Mouse (Mus musculus): Measurements from ENCODE around the gene Gm44596. TPM values are rescaled to one million over a fixed set of nuclear protein-coding genes. Genes with fewer than 3 reads are reported as not detected.

Gm44596 gene
- 1 to 10 TPM in 1 of 2 experiments, not detected in 1; 1.0 TPM for total RNA-seq (2021)

DNA sequence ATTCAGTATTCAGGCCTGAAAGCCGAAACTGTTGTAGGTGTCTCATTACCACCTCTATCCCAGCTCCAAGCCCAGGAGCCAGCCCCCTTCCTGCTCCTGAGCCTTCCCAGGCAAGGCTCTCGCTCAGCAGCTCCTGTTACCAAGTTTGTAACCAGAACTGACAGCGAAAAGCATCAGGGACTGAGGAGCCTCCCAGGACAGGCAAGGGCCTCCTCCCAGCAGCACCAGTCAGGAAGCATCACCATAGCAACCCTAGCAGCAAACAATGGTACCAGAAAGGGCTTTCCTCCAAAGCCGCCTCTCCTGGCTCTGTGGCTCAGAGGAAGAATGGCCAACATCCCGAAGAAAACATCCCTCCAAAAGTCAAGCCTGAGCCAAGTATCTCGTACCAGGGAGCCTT lies at the start of gene Gm44596, which contains the start of gene Tex52:
TSS of gene Gm44596 (plus strand) at position 312 of the 400 bp plus-strand sequence.
TSS of gene Tex52 (plus strand) at position 265 of the 400 bp plus-strand sequence.
- intact Hi-C loops (cut with DNase I) = no loop called here
- peak; percentile 30 to 41 for DNase-seq (ENCODE audit: low spot score in 2 of 2)

- peak; percentile 48 to 59 for DNase-seq (ENCODE audit: low spot score in 2 of 2)
- intact Hi-C loops (cut with DNase I) = no loop called here
These were observed 40.7 kb upstream of the Gm44596 start for GRCm38 (mm10) chr6:128334397-128335124.

GRCm38 (mm10) chr6:128337467-128337866 lies 37.8 kb upstream of the Gm44596 start:
- intact Hi-C loops (cut with DNase I) = no loop called here
- no peak for DNase-seq (ENCODE audit: low spot score in 2 of 2)

DNA sequence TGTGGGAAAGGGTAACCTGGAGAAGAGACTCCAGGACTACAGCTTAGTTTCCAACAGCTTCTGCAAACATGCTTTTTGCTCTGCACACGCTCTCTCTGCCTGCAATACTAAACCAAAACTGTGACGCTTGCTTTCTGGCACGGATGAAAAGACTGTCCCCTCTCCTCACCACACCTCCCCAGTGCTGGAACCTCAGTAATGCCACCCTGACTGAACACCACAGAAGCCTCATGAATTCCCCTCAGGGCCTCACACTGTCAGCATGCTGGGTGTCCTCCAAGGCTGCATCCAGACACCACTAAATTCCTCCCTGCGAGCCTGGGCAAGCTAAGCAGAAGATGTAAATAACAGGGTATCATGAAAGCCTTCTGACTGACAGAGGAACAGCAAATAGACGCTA lies 36.4 kb upstream of the Gm44596 start:
- intact Hi-C loops (cut with DNase I) = no loop called here
- DNase-seq (ENCODE audit: low spot score in 2 of 2) = no peak

GRCm38 (mm10) chr6:128341956-128342723 lies 33.2 kb upstream of the Gm44596 start:
- intact Hi-C loops (cut with DNase I) = no loop called here
- DNase-seq (ENCODE audit: low spot score in 2 of 2) = no peak

DNA sequence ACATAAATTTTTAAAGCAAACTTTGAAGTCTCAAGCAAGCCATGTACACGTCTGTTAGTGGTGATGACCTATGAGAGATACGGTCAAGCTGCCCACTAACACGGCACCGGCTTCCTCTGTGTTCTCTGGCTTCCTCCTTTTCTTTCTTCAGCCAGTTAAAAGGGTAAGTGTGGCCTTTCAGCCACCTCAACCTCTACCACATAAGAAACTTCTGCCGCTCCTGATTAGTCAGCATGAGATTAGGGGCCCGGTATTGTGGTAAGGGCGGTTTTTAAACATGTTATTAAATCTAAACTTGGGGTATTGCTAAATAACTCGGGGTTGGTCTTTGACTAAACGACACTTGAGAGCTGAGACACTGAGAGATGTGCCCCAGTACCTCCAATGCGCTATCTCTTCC lies 29.7 kb upstream of the Gm44596 start:
- intact Hi-C loops (cut with DNase I) = no loop called here
- DNase-seq (ENCODE audit: low spot score in 2 of 2) = no peak

GRCm38 (mm10) chr6:128346782-128347181 lies 28.5 kb upstream of the Gm44596 start:
- DNase-seq (ENCODE audit: low spot score in 2 of 2) = peak in 1 of 2 experiments; percentile 14
- intact Hi-C loops (cut with DNase I) = no loop called here

DNA sequence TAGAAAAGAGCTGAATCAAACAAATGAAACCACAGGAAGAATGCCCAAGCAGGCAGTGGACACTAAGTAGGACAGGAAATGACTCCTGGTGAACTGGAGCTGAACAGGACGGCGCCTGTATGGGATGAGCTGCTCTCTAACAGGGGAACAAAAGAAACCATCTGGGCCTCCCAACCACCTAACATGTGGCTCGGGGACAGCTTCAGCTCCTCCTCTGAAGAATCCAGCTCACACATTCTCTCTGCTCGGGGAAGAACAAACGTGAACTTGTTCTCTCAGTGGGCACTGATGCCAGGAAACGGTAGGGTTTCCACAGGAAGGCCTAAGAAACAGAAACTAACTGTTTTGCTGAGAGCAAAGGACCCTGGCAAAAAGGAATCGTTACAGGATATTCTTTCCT lies 25.6 kb upstream of the Gm44596 start:
- intact Hi-C loops (cut with DNase I) = no loop called here
- no peak for DNase-seq (ENCODE audit: low spot score in 2 of 2)

- no peak for DNase-seq (ENCODE audit: low spot score in 2 of 2)
- intact Hi-C loops (cut with DNase I) = no loop called here
These were observed 21.2 kb upstream of the Gm44596 start for GRCm38 (mm10) chr6:128354140-128354539.

DNA sequence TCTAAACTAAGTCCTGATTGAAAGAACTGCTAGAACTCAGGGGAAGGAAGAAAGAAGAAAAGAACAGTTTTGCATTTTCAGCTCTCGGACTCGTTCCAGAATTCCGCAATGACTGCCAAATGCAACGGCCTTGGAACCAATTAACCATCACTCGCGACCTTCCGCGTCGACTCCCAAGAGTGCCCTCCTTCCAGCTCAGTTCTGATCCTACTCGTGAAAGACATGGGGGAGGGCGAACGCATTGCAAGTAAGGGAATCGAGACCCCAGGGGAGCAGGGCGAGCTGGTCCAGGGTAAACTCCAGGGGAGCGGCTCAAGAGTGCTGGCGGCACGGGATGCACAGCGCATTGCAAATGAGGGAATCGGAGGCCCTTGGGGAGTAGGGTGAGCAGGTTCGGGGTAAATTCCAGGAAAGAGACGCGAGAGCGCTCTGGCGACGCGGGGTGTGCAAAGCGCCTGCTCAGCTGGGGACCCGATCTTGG lies 20.1 kb upstream of the Gm44596 start:
- intact Hi-C loops (cut with DNase I) = no loop called here
- DNase-seq (ENCODE audit: low spot score in 2 of 2) = peak in 1 of 2 experiments; percentile 51

DNA sequence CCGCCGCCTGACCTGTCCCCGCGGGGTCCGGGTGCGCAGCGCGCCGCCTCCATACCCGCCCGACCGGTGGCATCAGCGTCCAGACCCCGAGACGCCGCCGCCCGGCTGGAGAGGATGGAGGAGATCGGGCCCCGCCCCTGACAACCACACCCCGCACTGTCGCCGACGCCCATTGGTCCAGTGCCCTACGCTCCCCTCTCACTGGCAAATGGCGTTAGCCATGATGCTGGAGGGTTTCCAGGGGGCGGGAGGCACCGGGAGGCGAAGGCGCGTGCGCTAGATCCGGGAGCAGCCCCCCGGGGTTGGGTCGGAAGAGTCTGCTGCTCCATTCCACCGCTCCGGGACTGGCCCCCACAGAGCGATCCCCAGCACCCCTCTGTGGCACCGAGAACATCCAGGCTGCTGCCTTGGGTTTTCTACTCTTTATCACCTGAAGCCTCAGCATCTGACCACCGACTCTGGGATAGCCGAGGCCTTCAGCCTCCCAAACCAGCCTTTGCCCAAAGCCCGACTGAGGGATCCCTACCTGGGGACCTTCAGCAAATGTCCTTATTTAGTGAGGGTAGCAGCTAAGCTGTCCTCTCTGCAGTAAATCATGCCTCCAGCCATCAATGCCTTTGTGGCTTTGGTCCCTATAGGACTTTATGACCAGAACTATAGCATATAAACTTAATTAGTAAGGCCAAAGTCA lies 19.4 kb upstream of the Gm44596 start, which contains the start of gene Tulp3:
TSS of gene Tulp3 (minus strand) at position 126 of the 691 bp plus-strand sequence.
- intact Hi-C loops (cut with DNase I) = no loop called here
- DNase-seq (ENCODE audit: low spot score in 2 of 2) = peak; percentile 96

DNA sequence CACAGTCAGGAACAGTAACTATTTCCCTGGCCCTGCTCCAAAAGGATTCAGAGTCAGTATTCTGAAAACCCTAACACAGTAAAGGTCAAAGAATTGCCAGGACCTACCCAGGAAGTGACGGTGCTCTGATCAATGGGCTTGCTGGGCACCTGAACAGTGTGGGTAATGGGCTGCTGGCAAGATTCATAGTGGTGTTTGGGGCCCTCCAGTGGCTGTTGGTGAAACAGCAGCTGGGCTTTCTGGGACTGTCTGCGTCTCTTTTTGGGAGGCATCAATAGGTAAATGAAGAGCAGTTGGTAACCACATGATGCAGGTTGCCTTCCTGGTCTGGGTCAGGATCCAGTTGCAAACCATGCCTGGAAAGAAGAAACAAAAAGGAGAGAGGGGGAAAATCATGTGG lies 16.3 kb upstream of the Gm44596 start:
- peak; percentile 62 to 63 for DNase-seq (ENCODE audit: low spot score in 2 of 2)
- intact Hi-C loops (cut with DNase I) = loop anchor here (2.0 kb wide), 1 partner anchor 40 kb away; no protein-coding TSS in a partner anchor

GRCm38 (mm10) chr6:128361901-128362300 lies 13.4 kb upstream of the Gm44596 start:
- intact Hi-C loops (cut with DNase I) = loop anchor here (5.0 kb wide), 1 partner anchor 125 kb away; no protein-coding TSS in a partner anchor
- no peak for DNase-seq (ENCODE audit: low spot score in 2 of 2)

DNA sequence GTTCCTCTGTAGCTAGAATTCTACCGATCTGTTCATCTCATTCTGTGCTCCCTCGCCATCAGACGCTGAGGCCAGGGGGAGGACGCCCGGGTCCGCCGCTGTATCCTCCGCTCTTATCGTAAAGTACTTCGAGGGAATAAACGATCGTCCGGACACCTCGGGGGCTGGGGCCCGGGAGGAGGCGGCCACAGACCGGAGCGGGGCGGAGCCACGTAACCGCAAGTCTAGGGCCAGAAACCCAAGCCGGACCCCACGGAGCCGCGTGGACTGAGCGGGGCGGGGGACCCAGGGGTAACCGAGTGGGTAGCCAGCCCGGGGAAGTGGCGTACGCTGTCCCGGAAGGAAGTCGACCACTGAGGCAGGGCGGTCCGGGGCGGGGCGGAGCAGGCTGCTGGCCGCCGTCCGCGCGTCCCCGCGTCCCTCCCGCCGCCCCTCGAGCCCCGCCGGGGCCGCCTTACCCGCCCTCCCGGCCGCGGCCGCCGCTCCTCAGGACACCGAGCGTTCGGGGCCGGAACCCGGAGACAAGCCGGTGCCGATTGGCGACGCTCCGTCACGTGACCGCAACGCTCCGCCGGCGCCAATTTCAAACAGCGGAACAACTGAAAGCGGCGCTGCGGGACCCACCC lies 12.8 kb upstream of the Gm44596 start, which contains the start of the genes Rhno1 and Foxm1:
TSS of gene Rhno1 (minus strand) at position 531 of the 626 bp plus-strand sequence.
TSS of gene Foxm1 (plus strand) at position 587 of the 626 bp plus-strand sequence.
- intact Hi-C loops (cut with DNase I) = loop anchor here (5.0 kb wide), 1 partner anchor 125 kb away; no protein-coding TSS in a partner anchor
- peak; percentile 81 to 83 for DNase-seq (ENCODE audit: low spot score in 2 of 2)

- intact Hi-C loops (cut with DNase I) = loop anchor here (5.0 kb wide), 1 partner anchor 126 kb away; no protein-coding TSS in a partner anchor
- no peak for DNase-seq (ENCODE audit: low spot score in 2 of 2)
These were observed 12.1 kb upstream of the Gm44596 start for GRCm38 (mm10) chr6:128363007-128363825.

- intact Hi-C loops (cut with DNase I) = loop anchor here (5.0 kb wide), 1 partner anchor 127 kb away; no protein-coding TSS in a partner anchor
- no peak for DNase-seq (ENCODE audit: low spot score in 2 of 2)
These were observed 10.6 kb upstream of the Gm44596 start for GRCm38 (mm10) chr6:128364721-128365120.

DNA sequence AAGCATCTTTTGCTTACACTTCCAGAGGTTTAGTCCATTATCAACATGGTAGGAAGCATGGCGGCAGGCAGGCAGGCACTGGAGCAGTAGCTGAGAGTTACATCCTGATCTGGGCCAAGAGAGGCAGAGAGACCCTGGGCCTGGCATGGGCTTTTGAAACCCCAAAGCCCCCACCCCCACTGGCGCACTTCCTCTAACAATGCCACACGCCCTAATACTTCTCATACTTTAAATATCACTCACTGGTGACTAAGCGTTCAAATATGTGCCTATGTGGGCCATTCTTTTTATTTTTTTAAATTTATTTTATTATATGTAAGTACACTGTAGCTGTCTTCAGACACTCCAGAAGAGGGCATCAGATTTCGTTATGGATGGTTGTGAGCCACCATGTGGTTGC lies 8.8 kb upstream of the Gm44596 start:
- intact Hi-C loops (cut with DNase I) = no loop called here
- no peak for DNase-seq (ENCODE audit: low spot score in 2 of 2)

DNA sequence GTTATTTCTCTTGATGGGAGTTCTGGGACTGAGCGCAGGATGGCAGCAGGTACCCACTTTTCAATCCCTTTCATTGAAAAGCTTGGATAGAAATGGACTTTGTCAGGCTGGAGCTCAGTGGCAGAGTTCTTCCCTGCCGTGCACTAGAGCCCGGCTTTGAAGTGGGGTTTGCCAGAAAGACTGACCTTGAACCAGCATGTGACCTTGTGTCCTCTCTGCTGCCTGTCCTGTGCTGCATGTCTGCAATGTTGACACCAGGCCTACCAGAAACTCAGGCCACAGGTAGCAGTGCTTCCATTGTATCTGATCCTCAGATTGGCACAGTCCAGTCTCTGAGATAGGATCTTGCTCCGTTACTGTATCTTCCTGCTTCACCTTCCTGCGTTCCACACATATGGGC lies 5.3 kb upstream of the Gm44596 start:
- DNase-seq (ENCODE audit: low spot score in 2 of 2) = no peak
- intact Hi-C loops (cut with DNase I) = no loop called here
